Mouse (Mus musculus) testis, adult 2 months (tissue): ENCODE results near the gene Mdm2.

ENCODE experiments used
- CTCF ChIP-seq: fragments of 200-500 bp; IDR thresholded peaks from 2 replicates; pipeline ENCODE4 v1.5.1; 2012; ENCODE audit warnings: low read depth, mild to moderate bottlenecking, inconsistent platforms, low read length, moderate library complexity; ENCODE audit not compliant: control insufficient read depth, insufficient read depth, insufficient replicate concordance
- POLR2A ChIP-seq: fragments of 200-500 bp; IDR thresholded peaks from 2 replicates; pipeline ENCODE4 v1.6.1; 2012; ENCODE audit warnings: low read depth, mild to moderate bottlenecking, inconsistent platforms, low read length, moderate library complexity; ENCODE audit not compliant: control insufficient read depth

DNA sequence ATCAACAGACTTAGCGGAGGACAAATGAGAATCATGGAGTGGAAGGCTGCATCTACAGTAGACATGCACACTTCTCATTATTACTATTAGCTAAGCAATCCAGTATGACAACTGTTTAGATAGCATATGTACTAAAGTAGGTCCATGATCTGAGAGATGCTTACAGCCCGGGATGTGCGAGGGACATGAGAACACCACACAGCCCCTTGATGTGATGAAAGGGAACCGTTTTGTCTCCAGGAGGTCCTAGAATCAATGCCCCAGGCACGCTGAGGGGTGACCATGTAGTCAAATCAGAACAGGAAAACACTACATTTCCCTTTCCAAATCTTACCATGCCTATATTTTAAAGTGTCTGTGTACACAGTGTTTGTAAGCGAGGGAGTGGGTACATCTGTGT, 41.2 kb upstream of the Mdm2 start:
- TF ChIP-seq CTCF (no peak), POLR2A (no peak)
